16 mouse cellular contexts compared by ENCODE assay signal in the genomic region with DNA sequence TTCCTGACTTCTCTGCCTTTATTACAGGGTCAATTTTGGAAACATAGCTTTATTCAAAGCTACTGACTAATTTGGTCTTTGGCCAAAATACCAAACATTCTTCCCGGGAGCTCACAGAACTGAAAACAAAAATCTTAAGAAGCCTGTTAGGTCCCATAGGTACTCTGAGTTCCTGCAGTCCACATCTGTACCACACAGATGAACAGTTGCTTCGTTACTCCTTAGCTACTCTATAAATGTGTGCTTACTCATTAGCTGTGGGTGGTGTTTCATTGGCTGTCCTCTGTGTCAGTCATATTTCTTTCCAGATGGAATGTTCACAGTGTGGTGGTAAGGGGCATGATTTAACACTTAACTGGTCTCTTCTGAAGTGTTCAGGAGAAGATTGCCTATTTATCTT.
"Had no signal": no experiment of that assay in that cellular context is flagged by ENCODE, and none has a peak within 500 bp of the region (broad histone marks: within the 10 kb centered on the region; RNA-seq: fewer than 3 reads in every experiment).

No protein-coding gene starts in this region.

- H3K9ac ChIP-seq: lung, embryonic 15.5 days; midbrain, embryonic 13.5 days; midbrain, embryonic 15.5 days; neural tube, embryonic 12.5 days; stomach, embryonic 15.5 days had no signal

- H3K9me3 ChIP-seq: lung, embryonic 15.5 days; megakaryocyte, embryonic 14.5 days; midbrain, embryonic 13.5 days; midbrain, embryonic 15.5 days; neural tube, embryonic 12.5 days; stomach, embryonic 15.5 days had no signal

- H3K4me3 ChIP-seq: lung, embryonic 15.5 days; megakaryocyte, embryonic 14.5 days; midbrain, embryonic 13.5 days; midbrain, embryonic 15.5 days; neural tube, embryonic 12.5 days; stomach, embryonic 15.5 days had no signal

- H3K4me2 ChIP-seq: lung, embryonic 15.5 days; midbrain, embryonic 11.5 days; midbrain, embryonic 13.5 days; midbrain, embryonic 15.5 days; neural tube, embryonic 12.5 days; stomach, embryonic 15.5 days had no signal

- H3K36me3 ChIP-seq: lung, embryonic 15.5 days; midbrain, embryonic 13.5 days; midbrain, embryonic 15.5 days; neural tube, embryonic 12.5 days; stomach, embryonic 15.5 days had no signal

- ATAC-seq: lung, postnatal 0 days; midbrain, embryonic 13.5 days; midbrain, embryonic 15.5 days had no signal

- H3K27me3 ChIP-seq: lung, embryonic 15.5 days; megakaryocyte, embryonic 14.5 days; midbrain, embryonic 13.5 days; midbrain, embryonic 15.5 days; neural tube, embryonic 12.5 days; stomach, embryonic 15.5 days had no signal

- H3K4me1 ChIP-seq: lung, embryonic 15.5 days; megakaryocyte, embryonic 14.5 days; midbrain, embryonic 13.5 days; midbrain, embryonic 15.5 days; neural tube, embryonic 12.5 days; stomach, embryonic 15.5 days had no signal

- H3K27ac ChIP-seq: lung, embryonic 15.5 days; macrophage; midbrain, embryonic 13.5 days; midbrain, embryonic 15.5 days; neural tube, embryonic 12.5 days; stomach, embryonic 15.5 days; stomach, postnatal 0 days had no signal

- DNase-seq: lung, postnatal 14 days; lung, postnatal 36 days; right cerebral cortex, postnatal 14 days; thymus, adult 2 months; thymus, postnatal 25 days; thymus, postnatal 4 days had no signal
